Mouse (Mus musculus) MEL (cell line): ENCODE measurements around the gene Bmp7.

Experiments
- CHD2 ChIP-seq: IDR thresholded peaks from 2 replicates; pipeline ENCODE4 v1.6.1; 2011; ENCODE audit warnings: low read length, improper control_type of control experiment
- CTCF ChIP-seq, 3 experiments: IDR thresholded peaks in 2 of 3; conservative IDR thresholded peaks in 1 of 3; 2 replicates each; pipeline ENCODE4 v1.5.1; 2011 to 2012; ENCODE audit warnings: low read length in 3 of 3, low read depth in 2 of 3, mild to moderate bottlenecking in 2 of 3, improper control_type of control experiment in 1 of 3, inconsistent platforms in 1 of 3, mixed read lengths in 1 of 3, moderate library complexity in 1 of 3; ENCODE audit not compliant: control insufficient read depth in 1 of 3, insufficient read depth in 1 of 3, poor library complexity in 1 of 3, severe bottlenecking in 1 of 3
- E2F4 ChIP-seq: IDR thresholded peaks from 2 replicates; pipeline ENCODE4 v1.6.1; 2011; ENCODE audit warnings: low read depth, low read length, improper control_type of control experiment, borderline replicate concordance
- EP300 ChIP-seq, 2 experiments: IDR thresholded peaks; 2 replicates each; pipeline ENCODE4 v1.6.1; 2011; ENCODE audit warnings: improper control_type of control experiment in 2 of 2, low read length in 2 of 2, low read depth in 1 of 2, mild to moderate bottlenecking in 1 of 2
- MAX ChIP-seq: IDR thresholded peaks from 2 replicates; pipeline ENCODE4 v1.6.1; 2011; ENCODE audit warnings: low read length, improper control_type of control experiment
- POLR2AphosphoS5 ChIP-seq: IDR thresholded peaks from 2 replicates; pipeline ENCODE4 v1.6.1; 2012; ENCODE audit warnings: low read depth, borderline replicate concordance, mild to moderate bottlenecking, inconsistent platforms, low read length, moderate library complexity, mixed read lengths
- TAL1 ChIP-seq: IDR thresholded peaks from 2 replicates; pipeline ENCODE4 v1.6.1; 2012; ENCODE audit warnings: mild to moderate bottlenecking, inconsistent platforms, low read length, moderate library complexity, mixed read lengths
- TBP ChIP-seq: IDR thresholded peaks from 2 replicates; pipeline ENCODE4 v1.8.0; 2011; ENCODE audit warnings: low read depth, low read length, improper control_type of control experiment
- TCF12 ChIP-seq: IDR thresholded peaks from 2 replicates; pipeline ENCODE4 v1.6.1; 2014; ENCODE audit warnings: low read depth, mild to moderate bottlenecking, inconsistent platforms, low read length, improper control_type of control experiment, moderate library complexity

- TF ChIP-seq TAL1 (no peak), CTCF (IDR thresholded peaks at IDR 0.05 in 2 of 3, conservative IDR thresholded peaks at IDR 0.05 in 1 of 3; ENCODE audit: control insufficient read depth in 1 of 3, insufficient read depth in 1 of 3, low read depth in 2 of 3, low read length in 3 of 3, poor library complexity in 1 of 3, severe bottlenecking in 1 of 3) (no peak), TBP (no peak), EP300 (IDR thresholded peaks at IDR 0.05; ENCODE audit: low read depth in 1 of 2, low read length in 2 of 2) (no peak), E2F4 (no peak), CHD2 (no peak), POLR2AphosphoS5 (no peak), TCF12 (no peak), MAX (no peak)
These were observed 38.1 kb upstream of the Bmp7 start for GRCm38 (mm10) chr2:172978131-172978633.
